Mouse (Mus musculus): ENCODE data around the gene Nudt22.

Nudt22 gene

DNA sequence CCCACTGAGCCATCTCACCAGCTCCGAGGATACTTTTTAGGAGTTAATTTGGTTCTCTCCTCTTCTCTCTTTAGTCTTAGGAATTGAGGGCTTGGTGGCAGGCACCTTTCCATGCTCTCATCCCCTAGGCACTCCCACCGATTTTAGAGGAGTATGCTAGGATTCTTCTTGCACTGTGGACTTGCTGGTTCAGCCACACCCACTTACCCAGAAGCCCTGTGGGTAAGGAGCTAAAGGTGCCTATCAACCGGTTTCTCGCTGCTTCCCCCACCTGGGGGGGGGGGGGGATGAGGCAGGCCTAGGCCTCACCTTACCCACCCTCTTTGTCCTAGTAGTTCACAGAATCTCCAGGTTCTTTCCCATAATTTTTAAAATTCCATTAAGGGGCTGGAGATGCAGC lies 48.2 kb downstream of the Nudt22 start:
- no peak for DNase-seq

- DNase-seq = no peak
Observed at GRCm38 (mm10) chr19:6943709-6944108, 52.2 kb downstream of the Nudt22 start.
